Mouse (Mus musculus): Measurements from ENCODE around the gene Tub.

GRCm38 (mm10) chr7:108965968-108966367 lies 15.8 kb downstream of the Tub start:
- TF ChIP-seq CTCF (IDR thresholded peaks at IDR 0.05; ENCODE audit: low read depth, low read length) (no peak), POLR2A (IDR thresholded peaks at IDR 0.05; ENCODE audit: extremely low read depth, insufficient read depth, low read length) (no peak)

All from liver, adult 2 months (tissue).